Mouse (Mus musculus): ENCODE results near the gene Mpv17l2. TPM values are rescaled to one million over a fixed set of nuclear protein-coding genes. Genes with fewer than 3 reads are reported as not detected.

The Mpv17l2 gene
- polyA plus RNA-seq, 1 experiment from 2014 or later = 88.8 TPM

GRCm38 (mm10) chr8:70787051-70787445 lies 26.3 kb upstream of the Mpv17l2 start:
- peaks cover 11% of the 10 kb centered on the region for H3K4me1 ChIP-seq (ENCODE audit: insufficient read depth, low read depth, low read length)
- H3K9me3 ChIP-seq (ENCODE audit: low read length) = no peaks in the 10 kb centered on the region
- peaks cover 17% of the 10 kb centered on the region for H3K36me3 ChIP-seq (ENCODE audit: insufficient read depth, low read length)
- DNase-seq (ENCODE audit: low spot score) (no peak), ATAC-seq (no peak)
- H3K4me2 ChIP-seq (replicated peaks; ENCODE audit: low read depth, low read length) = no peak overlapping the region
- H3K4me3 ChIP-seq (ENCODE audit: low read depth, low read length) = no peak overlapping the region
- no peak for TF ChIP-seq CTCF (IDR thresholded peaks at IDR 0.05)
- no peak overlapping the region for H3K27ac ChIP-seq (ENCODE audit: low read length)
- no peak overlapping the region for H3K9ac ChIP-seq (replicated peaks; ENCODE audit: low read depth)
- 84% methylated on average over 3 of the region's 3 CpGs for WGBS
- no peaks in the 10 kb centered on the region for H3K27me3 ChIP-seq (replicated peaks; ENCODE audit: insufficient read depth, low read length)

DNA sequence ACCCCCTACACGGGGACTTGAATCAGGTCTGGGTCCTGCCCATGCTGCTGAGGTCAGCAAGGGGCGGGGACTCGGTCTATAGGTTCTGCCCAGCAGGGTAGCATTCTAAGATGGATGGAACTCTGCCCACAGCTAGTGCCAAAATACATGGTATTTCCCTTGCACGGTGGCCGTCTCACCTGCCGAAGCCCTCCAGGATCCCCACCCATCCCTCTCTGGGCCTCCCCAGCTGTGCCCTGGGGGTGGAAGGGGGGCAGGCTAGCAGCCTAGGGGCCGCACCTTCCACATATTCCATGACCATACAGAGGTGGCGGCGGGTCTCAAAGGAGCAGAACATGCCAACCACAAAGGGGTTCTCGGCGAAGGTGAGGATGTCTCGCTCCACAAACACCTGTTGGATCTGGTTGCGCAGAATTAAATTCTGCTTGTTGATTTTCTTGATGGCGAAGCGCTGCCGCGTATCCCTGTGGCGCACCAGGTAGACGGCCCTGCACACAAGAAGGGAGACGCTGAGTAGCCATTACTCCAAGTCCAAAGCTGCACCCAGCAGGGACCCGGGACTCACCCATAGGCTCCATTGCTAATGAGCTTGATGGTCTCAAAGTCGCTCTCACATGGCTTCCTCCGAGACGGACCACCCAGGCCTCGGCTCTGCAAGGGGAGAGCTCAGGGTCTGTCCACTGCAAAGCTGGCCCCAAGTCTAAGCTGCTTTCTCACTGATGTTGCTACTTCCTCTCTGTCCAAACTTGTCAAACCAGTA lies 25.7 kb upstream of the Mpv17l2 start:
- WGBS = 90% methylated on average over 25 of the region's 25 CpGs
- no peak for ATAC-seq
- H3K4me3 ChIP-seq (ENCODE audit: low read depth, low read length) = no peak overlapping the region

DNA sequence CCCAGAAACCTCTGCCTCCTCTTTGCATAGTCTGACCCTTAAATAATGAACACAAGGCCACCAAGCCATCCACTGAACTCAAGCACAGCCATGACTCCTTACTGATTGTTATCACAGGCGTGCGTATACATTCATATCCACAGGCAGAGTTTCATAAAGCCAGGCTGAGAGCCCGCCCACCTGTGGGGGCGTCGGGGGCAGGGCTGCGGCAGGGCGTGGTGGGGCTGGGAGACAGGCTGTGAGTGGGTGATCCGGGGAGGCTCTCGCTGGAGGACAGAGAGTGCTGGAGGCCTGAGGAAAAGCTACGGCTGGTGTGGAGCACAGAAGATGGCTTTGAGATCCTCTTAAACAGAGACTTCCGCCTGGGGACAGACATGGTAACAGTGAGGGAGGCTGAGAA lies 19.3 kb upstream of the Mpv17l2 start:
- TF ChIP-seq EP300 (IDR thresholded peaks at IDR 0.05) = no peak
- TF ChIP-seq CTCF (IDR thresholded peaks at IDR 0.05) = no peak
- Histone ChIP-seq H3K27me3 (replicated peaks; ENCODE audit: insufficient read depth, low read length) (no peaks in the 10 kb centered on the region), H3K4me1 (ENCODE audit: insufficient read depth, low read depth, low read length) (peaks cover 10% of the 10 kb centered on the region; the same call in 1 of the 2 replicates), H3K9ac (replicated peaks; ENCODE audit: low read depth) (no peak overlapping the region), H3K9me3 (ENCODE audit: low read length) (no peaks in the 10 kb centered on the region), H3K27ac (ENCODE audit: low read length) (no peak overlapping the region), H3K4me2 (replicated peaks; ENCODE audit: low read depth, low read length) (no peak overlapping the region), H3K36me3 (ENCODE audit: insufficient read depth, low read length) (peaks cover 24% of the 10 kb centered on the region), H3K4me3 (ENCODE audit: low read depth, low read length) (no peak overlapping the region)
- no peak for ATAC-seq
- 63% methylated on average over 11 of the region's 11 CpGs for WGBS
- no peak for DNase-seq (ENCODE audit: low spot score)

More for the DNA sequence above, 25.7 kb upstream of the Mpv17l2 start:
- H3K4me1 ChIP-seq (ENCODE audit: insufficient read depth, low read depth, low read length) = peaks cover 5% of the 10 kb centered on the region
- H3K4me2 ChIP-seq (replicated peaks; ENCODE audit: low read depth, low read length) = no peak overlapping the region
- H3K27me3 ChIP-seq (replicated peaks; ENCODE audit: insufficient read depth, low read length) = no peaks in the 10 kb centered on the region
- TF ChIP-seq CTCF (IDR thresholded peaks at IDR 0.05) (no peak), EP300 (IDR thresholded peaks at IDR 0.05) (no peak)
- no peak overlapping the region for H3K27ac ChIP-seq (ENCODE audit: low read length)
- H3K9me3 ChIP-seq (ENCODE audit: low read length) = no peaks in the 10 kb centered on the region
- peaks cover 17% of the 10 kb centered on the region for H3K36me3 ChIP-seq (ENCODE audit: insufficient read depth, low read length)
- no peak for DNase-seq (ENCODE audit: low spot score)
- H3K9ac ChIP-seq (replicated peaks; ENCODE audit: low read depth) = no peak overlapping the region

GRCm38 (mm10) chr8:70776496-70777444 lies 16.0 kb upstream of the Mpv17l2 start, which contains the start of gene Pik3r2:
Gene Pik3r2 (minus strand): TSS chr8:70776713.
- H3K4me1 ChIP-seq (ENCODE audit: insufficient read depth, low read depth, low read length) = peaks cover 10% of the 10 kb centered on the region; the same call in 1 of the 2 replicates
- H3K4me2 ChIP-seq (replicated peaks; ENCODE audit: low read depth, low read length) = peak within 1 kb of the TSS; percentile 100
- H3K9me3 ChIP-seq (ENCODE audit: low read length) = no peaks in the 10 kb centered on the region
- peaks cover 18% of the 10 kb centered on the region for H3K36me3 ChIP-seq (ENCODE audit: insufficient read depth, low read length)
- peak; percentile 99 for DNase-seq (ENCODE audit: low spot score)
- peak; percentile 95 for ATAC-seq
- under 1% methylated on average over 68 of the region's 94 CpGs for WGBS
- TF ChIP-seq EP300 (IDR thresholded peaks at IDR 0.05) (peak; percentile 53), CTCF (IDR thresholded peaks at IDR 0.05) (peak; percentile 54)
- H3K27ac ChIP-seq (ENCODE audit: low read length) = peak within 1 kb of the TSS; percentile 98
- peak within 1 kb of the TSS; percentile 95 for H3K9ac ChIP-seq (replicated peaks; ENCODE audit: low read depth)
- peak within 1 kb of the TSS; percentile 78 for H3K4me3 ChIP-seq (ENCODE audit: low read depth, low read length)
- no peaks in the 10 kb centered on the region for H3K27me3 ChIP-seq (replicated peaks; ENCODE audit: insufficient read depth, low read length)

GRCm38 (mm10) chr8:70775851-70776495 lies 15.2 kb upstream of the Mpv17l2 start:
- DNase-seq (ENCODE audit: low spot score) (no peak), ATAC-seq (no peak)
- H3K4me3 ChIP-seq (ENCODE audit: low read depth, low read length) = peak overlapping the region; percentile 78
- H3K27ac ChIP-seq (ENCODE audit: low read length) = peak overlapping the region; percentile 98; the same call in 1 of the 2 replicates
- TF ChIP-seq CTCF (IDR thresholded peaks at IDR 0.05) (no peak), EP300 (IDR thresholded peaks at IDR 0.05) (no peak)
- H3K4me1 ChIP-seq (ENCODE audit: insufficient read depth, low read depth, low read length) = peaks cover 10% of the 10 kb centered on the region; the same call in 1 of the 2 replicates
- WGBS = 2% methylated on average over 28 of the region's 34 CpGs
- peaks cover 15% of the 10 kb centered on the region for H3K36me3 ChIP-seq (ENCODE audit: insufficient read depth, low read length)
- no peaks in the 10 kb centered on the region for H3K27me3 ChIP-seq (replicated peaks; ENCODE audit: insufficient read depth, low read length)
- H3K9ac ChIP-seq (replicated peaks; ENCODE audit: low read depth) = peak overlapping the region; percentile 95
- no peaks in the 10 kb centered on the region for H3K9me3 ChIP-seq (ENCODE audit: low read length)
- peak overlapping the region; percentile 100 for H3K4me2 ChIP-seq (replicated peaks; ENCODE audit: low read depth, low read length)
